ENCODE assay signal across 7 mouse cellular contexts in the genomic region with DNA sequence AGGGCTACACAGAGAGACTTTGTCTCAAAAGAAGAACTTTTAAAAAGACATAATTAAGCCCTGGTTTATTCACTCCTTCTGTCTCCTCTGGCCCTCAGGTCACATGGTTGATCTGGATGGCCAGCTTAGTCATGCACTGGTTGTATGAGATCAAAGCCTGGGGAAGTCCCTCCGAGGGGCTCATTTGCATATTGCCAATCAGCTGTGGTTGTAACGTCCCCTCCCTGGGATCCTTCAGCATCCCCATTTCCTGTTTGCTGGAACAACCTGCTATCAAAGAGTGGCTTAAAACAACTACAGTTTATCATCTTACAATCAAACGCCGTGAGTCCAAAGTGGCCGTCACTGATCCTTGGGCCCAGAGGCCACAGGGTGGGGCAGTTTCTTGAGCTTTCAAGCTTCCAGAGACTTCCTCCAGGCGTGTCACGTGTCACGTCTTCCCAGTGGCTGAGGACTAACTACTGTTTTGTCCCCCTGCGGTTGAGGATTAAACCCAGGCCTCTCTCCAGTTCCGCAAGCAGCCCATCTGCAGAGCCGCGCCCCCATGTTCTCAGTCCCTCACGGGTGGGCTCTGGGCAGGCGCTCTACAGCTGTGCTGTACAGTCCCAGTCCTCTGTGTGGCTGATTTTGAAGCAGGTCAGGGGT. TPM values are rescaled to one million over a fixed set of nuclear protein-coding genes. Genes with fewer than 3 reads are reported as not detected.
DNase-seq lines count a peak whose midpoint lies in the region; ATAC-seq and TF ChIP-seq lines count a peak whose summit lies in the region.

No protein-coding gene starts in this region.

- no peaks in the 10 kb centered on the region for H3K9me3 ChIP-seq in hindbrain, embryonic 16.5 days (ENCODE audit: control insufficient read depth, low read length)
- H3K9me3 ChIP-seq in midbrain, embryonic 12.5 days: no peaks in the 10 kb centered on the region

- TF ChIP-seq CTCF in thymus, adult 2 months (IDR thresholded peaks at IDR 0.05; ENCODE audit: borderline replicate concordance, control insufficient read depth, extremely low read depth, insufficient read depth, low read length, poor library complexity): no peak

- H3K4me1 ChIP-seq in hindbrain, embryonic 16.5 days (ENCODE audit: control insufficient read depth, insufficient read depth, low read depth, low read length): no peaks in the 10 kb centered on the region
- H3K4me1 ChIP-seq in midbrain, embryonic 12.5 days: no peaks in the 10 kb centered on the region
- peaks cover 10% of the 10 kb centered on the region for H3K4me1 ChIP-seq in thymus, adult 2 months (replicated peaks; ENCODE audit: control insufficient read depth, insufficient read depth, low read length)

- no peaks in the 10 kb centered on the region for H3K36me3 ChIP-seq in hindbrain, embryonic 16.5 days (ENCODE audit: control insufficient read depth, insufficient read depth, low read length)
- no peaks in the 10 kb centered on the region for H3K36me3 ChIP-seq in midbrain, embryonic 12.5 days
- no peaks in the 10 kb centered on the region for H3K36me3 ChIP-seq in thymus, adult 2 months (ENCODE audit: control insufficient read depth, insufficient read depth, low read length)

- peak; percentile 21 for ATAC-seq in hindbrain, embryonic 16.5 days
- peak; percentile 61 for ATAC-seq in midbrain, embryonic 12.5 days (ENCODE audit: low FRiP score, low read depth)

- no peak overlapping the region for H3K27ac ChIP-seq in hindbrain, embryonic 16.5 days (ENCODE audit: low read depth, low read length)
- no peak overlapping the region for H3K27ac ChIP-seq in midbrain, embryonic 12.5 days (replicated peaks)
- H3K27ac ChIP-seq in thymus, adult 2 months (ENCODE audit: control insufficient read depth, insufficient read depth, low read length): no peak overlapping the region

- no peak overlapping the region for H3K9ac ChIP-seq in hindbrain, embryonic 16.5 days (ENCODE audit: low read depth, low read length)
- no peak overlapping the region for H3K9ac ChIP-seq in midbrain, embryonic 12.5 days (replicated peaks)

- no peak overlapping the region for H3K4me3 ChIP-seq in hindbrain, embryonic 16.5 days (ENCODE audit: low read length)
- no peak overlapping the region for H3K4me3 ChIP-seq in midbrain, embryonic 12.5 days
- H3K4me3 ChIP-seq in thymus, adult 2 months (ENCODE audit: control insufficient read depth, insufficient read depth, low read length): no peak overlapping the region

- H3K4me2 ChIP-seq in hindbrain, embryonic 16.5 days (ENCODE audit: low read length): no peak overlapping the region
- H3K4me2 ChIP-seq in midbrain, embryonic 12.5 days (replicated peaks): no peak overlapping the region

- peak; percentile 53 for DNase-seq in 3T3-L1 (ENCODE audit: low read depth, low spot score)
- DNase-seq in CD4-positive helper T cell, adult 2 months (ENCODE audit: low read depth, low spot score): peak; percentile 67
- no peak for DNase-seq in cerebellum, postnatal 25 days
- DNase-seq in thymus, adult 2 months: no peak
- DNase-seq in frontal cortex, postnatal 14 days (ENCODE audit: low spot score in 2 of 2): no peak

- no peak for TF ChIP-seq POLR2A in thymus, adult 2 months (IDR thresholded peaks at IDR 0.05; ENCODE audit: control insufficient read depth, extremely low read depth, insufficient read depth, low read length, poor library complexity)

- H3K27me3 ChIP-seq in hindbrain, embryonic 16.5 days (replicated peaks; ENCODE audit: control insufficient read depth, insufficient read depth, low read length): no peaks in the 10 kb centered on the region
- no peaks in the 10 kb centered on the region for H3K27me3 ChIP-seq in midbrain, embryonic 12.5 days
- no peaks in the 10 kb centered on the region for H3K27me3 ChIP-seq in thymus, adult 2 months (ENCODE audit: control insufficient read depth, insufficient read depth, low read length)

- WGBS in hindbrain, embryonic 16.5 days: 65% methylated on average over 14 of the region's 14 CpGs
- 50% methylated on average over 14 of the region's 14 CpGs for WGBS in midbrain, embryonic 12.5 days
- 22% methylated on average over 14 of the region's 14 CpGs for WGBS in thymus, adult 2 months

RNA-seq across cellular contexts. Expression of a gene that starts 10.9 kb away (rescaled TPM):
- not detected in 2 replicates for polyA plus RNA-seq in hindbrain, embryonic 16.5 days (2015; fragmentation: Nextera tagmentation; extraction: Ambion mirVana)
- polyA plus RNA-seq in midbrain, embryonic 12.5 days (2016; fragmentation: Nextera tagmentation; extraction: Ambion mirVana): not detected in 2 replicates
- polyA plus RNA-seq in thymus, adult 2 months (2012; rRNA removed): 0.30 and 0.36 TPM in 2 replicates

RNA-seq across cellular contexts. Expression of a gene that starts 15.8 kb away (rescaled TPM):
- 1.4 and 2.0 TPM in 2 replicates for polyA plus RNA-seq in hindbrain, embryonic 16.5 days (2015; fragmentation: Nextera tagmentation; extraction: Ambion mirVana)
- 0.17 TPM in 1 of 2 replicates, not detected in the other for polyA plus RNA-seq in midbrain, embryonic 12.5 days (2016; fragmentation: Nextera tagmentation; extraction: Ambion mirVana)
- 3.3 and 3.9 TPM in 2 replicates for polyA plus RNA-seq in thymus, adult 2 months (2012; rRNA removed)

RNA-seq across cellular contexts. Expression of a gene that starts 25.1 kb away (rescaled TPM):
- 19.3 and 22.9 TPM in 2 replicates for polyA plus RNA-seq in hindbrain, embryonic 16.5 days (2015; fragmentation: Nextera tagmentation; extraction: Ambion mirVana)
- 0.63 and 1.4 TPM in 2 replicates for polyA plus RNA-seq in midbrain, embryonic 12.5 days (2016; fragmentation: Nextera tagmentation; extraction: Ambion mirVana)
- polyA plus RNA-seq in thymus, adult 2 months (2012; rRNA removed): 0.36 and 0.57 TPM in 2 replicates

RNA-seq across cellular contexts. Expression of a gene that starts 44.1 kb away (rescaled TPM):
- polyA plus RNA-seq in hindbrain, embryonic 16.5 days (2015; fragmentation: Nextera tagmentation; extraction: Ambion mirVana): 9.6 and 10.8 TPM in 2 replicates
- 3.4 and 3.7 TPM in 2 replicates for polyA plus RNA-seq in midbrain, embryonic 12.5 days (2016; fragmentation: Nextera tagmentation; extraction: Ambion mirVana)
- 74.9 and 82.4 TPM in 2 replicates for polyA plus RNA-seq in thymus, adult 2 months (2012; rRNA removed)

RNA-seq across cellular contexts. Expression of a gene that starts 54.3 kb away (rescaled TPM):
- polyA plus RNA-seq in hindbrain, embryonic 16.5 days (2015; fragmentation: Nextera tagmentation; extraction: Ambion mirVana): 0.70 and 1.2 TPM in 2 replicates
- polyA plus RNA-seq in midbrain, embryonic 12.5 days (2016; fragmentation: Nextera tagmentation; extraction: Ambion mirVana): 0.52 and 0.64 TPM in 2 replicates
- polyA plus RNA-seq in thymus, adult 2 months (2012; rRNA removed): 54.4 and 67.2 TPM in 2 replicates

Comparison
In these comparisons a context has a peak if more than half of its experiments do, and no peak if none do; other contexts are left out.
1. DNase-seq: peak in 3T3-L1 (single experiment) and CD4-positive helper T cell, adult 2 months (single experiment); none in cerebellum, postnatal 25 days (0 of 2), thymus, adult 2 months (single experiment) and frontal cortex, postnatal 14 days (0 of 2).